Mouse (Mus musculus): ENCODE results near the gene Klhl3.

DNA sequence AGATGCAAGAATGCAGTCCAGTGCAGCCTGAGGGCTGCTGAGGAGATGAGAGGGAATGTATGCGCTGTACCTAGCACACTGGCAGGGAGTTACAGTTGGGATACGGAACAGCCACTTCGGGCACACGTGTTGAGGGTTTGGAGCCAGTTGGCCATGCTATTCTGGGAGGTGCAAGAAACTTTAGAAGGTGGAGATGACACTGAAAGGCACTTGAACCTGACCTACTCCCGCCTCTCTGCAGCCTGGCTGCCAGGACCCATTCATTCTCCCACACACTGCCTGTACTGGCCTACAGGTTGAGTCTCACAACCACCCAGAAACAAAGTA is 105.4 kb downstream of the Klhl3 start:
- no peak for TF ChIP-seq POLR2A (IDR thresholded peaks at IDR 0.05; ENCODE audit: extremely low read depth, insufficient read depth, low read length)
- no peak for TF ChIP-seq CTCF (IDR thresholded peaks at IDR 0.05; ENCODE audit: low read depth, low read length)
